Mouse (Mus musculus) heart, embryonic 15.5 days (tissue): Measurements from ENCODE around the gene Scnn1b. TPM values are rescaled to one million over a fixed set of nuclear protein-coding genes. Genes with fewer than 3 reads are reported as not detected.

Experiments
- ATAC-seq: fragments of 200-750 bp; cut with Nextera tagmentation; replicated peaks from 2 replicates; pipeline ENCODE4 v1.8.0; 2017; ENCODE audit warnings: low read depth, moderate TSS enrichment; ENCODE audit not compliant: insufficient number of reproducible peaks, insufficient read depth, low FRiP score
- H3K27ac ChIP-seq: fragments of 300-500 bp; sonication (generic); 2 replicates; pipeline ENCODE4 v1.5.1; 2015; ENCODE audit warnings: mild to moderate bottlenecking, inconsistent platforms
- H3K27me3 ChIP-seq: fragments of 300-500 bp; sonication (generic); 2 replicates; pipeline ENCODE4 v1.6.1; 2015; ENCODE audit warnings: inconsistent platforms
- H3K36me3 ChIP-seq: fragments of 300-500 bp; sonication (generic); 2 replicates; pipeline ENCODE4 v1.6.1; 2015; ENCODE audit warnings: mild to moderate bottlenecking, inconsistent platforms
- H3K4me1 ChIP-seq: fragments of 300-500 bp; sonication (generic); replicated peaks from 2 replicates; pipeline ENCODE4 v1.6.1; 2015; ENCODE audit warnings: inconsistent platforms
- H3K4me2 ChIP-seq: fragments of 300-500 bp; sonication (generic); 2 replicates; pipeline ENCODE4 v1.6.1; 2015; ENCODE audit warnings: inconsistent platforms, mild to moderate bottlenecking, moderate library complexity
- H3K4me3 ChIP-seq: fragments of 300-500 bp; sonication (generic); 2 replicates; pipeline ENCODE4 v1.5.1; 2015; ENCODE audit warnings: mild to moderate bottlenecking, inconsistent platforms
- H3K9ac ChIP-seq: fragments of 300-500 bp; sonication (generic); 2 replicates; pipeline ENCODE4 v1.6.1; 2015; ENCODE audit warnings: mild to moderate bottlenecking, inconsistent platforms
- H3K9me3 ChIP-seq: fragments of 300-500 bp; sonication (generic); replicated peaks from 2 replicates; pipeline ENCODE4 v1.6.1; 2016; ENCODE audit warnings: inconsistent platforms
- WGBS: fragments of 180-500 bp; shearing (Covaris S2); methylation state at CpG from one replicate; pipeline ENCODE4 v1.1.7; 2015; ENCODE audit warnings: mixed read lengths; 5-methylcytosine and 5-hydroxymethylcytosine counted together
- polyA plus RNA-seq: library from polyadenylated mRNA; unstranded; fragments of >200 nt; fragmentation: Nextera tagmentation; extraction: Ambion mirVana; gene quantifications from 2 replicates; pipeline ENCODE4 v1.2.1, GENCODE M21; 2015

Gene Scnn1b
- polyA plus RNA-seq, 1 experiment from 2014 or later = 0.28 TPM

DNA sequence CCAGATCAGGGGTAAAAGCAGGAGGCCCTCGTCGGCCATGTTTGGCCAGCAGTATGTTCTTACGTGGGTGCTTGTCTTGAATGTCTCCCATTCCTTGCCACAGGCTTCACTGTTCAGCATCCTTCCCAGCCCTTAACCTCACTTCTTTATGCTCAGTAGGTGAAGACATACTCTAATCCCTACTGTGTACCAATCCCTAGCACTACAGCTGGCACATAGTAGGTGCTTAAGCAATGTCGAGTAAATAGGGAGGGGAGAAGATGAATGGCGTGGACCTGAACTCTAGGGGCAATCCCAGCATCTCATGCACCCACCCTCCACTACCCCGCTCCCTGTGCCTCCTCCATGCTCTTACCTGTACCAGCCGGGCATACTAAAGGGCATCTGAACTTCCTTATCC is 59.5 kb downstream of the Scnn1b start:
- Histone ChIP-seq H3K27ac (no peak overlapping the region), H3K4me2 (no peak overlapping the region), H3K36me3 (peaks cover 9% of the 10 kb centered on the region; the same call in 1 of the 2 replicates), H3K9ac (no peak overlapping the region), H3K4me1 (no peaks in the 10 kb centered on the region), H3K27me3 (no peaks in the 10 kb centered on the region), H3K9me3 (no peaks in the 10 kb centered on the region), H3K4me3 (no peak overlapping the region)
- ATAC-seq = no peak
- 87% methylated on average over 7 of the region's 7 CpGs for WGBS

DNA sequence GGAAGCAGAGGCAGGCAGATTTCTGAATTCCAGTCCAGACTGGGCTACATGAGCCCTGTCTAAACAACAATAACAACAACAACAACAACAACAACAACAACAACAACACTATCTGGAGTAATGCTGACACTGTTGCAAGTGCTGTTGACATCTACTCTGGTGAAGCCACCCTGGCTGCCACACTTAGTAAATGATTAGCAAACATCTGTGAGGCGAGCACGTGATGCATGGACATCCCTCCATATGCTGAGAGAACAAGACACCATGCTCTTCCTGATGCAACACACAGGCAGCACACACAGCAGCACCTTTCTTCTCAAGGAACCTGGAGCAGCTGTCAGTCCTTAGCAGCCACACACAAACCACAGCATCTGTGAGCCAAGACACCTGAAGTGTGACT is 63.0 kb downstream of the Scnn1b start:
- peaks cover 4% of the 10 kb centered on the region; the same call in 1 of the 2 replicates for H3K4me1 ChIP-seq
- H3K27ac ChIP-seq = no peak overlapping the region
- ATAC-seq = no peak
- H3K9ac ChIP-seq = no peak overlapping the region
- no peaks in the 10 kb centered on the region for H3K27me3 ChIP-seq
- 96% methylated on average over 2 of the region's 2 CpGs for WGBS
- H3K4me2 ChIP-seq = no peak overlapping the region
- no peak overlapping the region for H3K4me3 ChIP-seq
- no peaks in the 10 kb centered on the region for H3K9me3 ChIP-seq
- peaks cover 9% of the 10 kb centered on the region; the same call in 1 of the 2 replicates for H3K36me3 ChIP-seq

DNA sequence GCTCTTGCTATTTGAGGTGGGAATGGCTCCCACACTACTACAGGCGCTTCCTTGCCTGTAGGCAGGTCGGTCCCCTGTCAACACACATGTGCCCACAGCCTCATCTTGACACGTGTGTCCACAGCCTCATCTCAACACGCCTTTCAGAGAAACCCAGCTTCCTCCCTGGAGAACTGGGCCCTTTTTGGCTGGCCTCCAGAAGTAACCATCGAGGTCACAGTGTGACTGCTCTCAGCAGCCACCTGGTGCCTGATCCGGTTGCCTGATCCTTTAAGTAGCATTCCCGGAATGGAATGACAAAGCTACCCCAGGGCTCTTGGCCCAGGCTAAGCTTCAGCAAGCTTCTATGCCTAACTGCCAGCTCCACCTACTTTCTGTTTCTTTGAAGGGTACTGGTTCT is 66.4 kb downstream of the Scnn1b start:
- Histone ChIP-seq H3K27me3 (no peaks in the 10 kb centered on the region), H3K27ac (no peak overlapping the region), H3K9ac (no peak overlapping the region), H3K36me3 (peaks cover 9% of the 10 kb centered on the region; the same call in 1 of the 2 replicates), H3K9me3 (no peaks in the 10 kb centered on the region), H3K4me2 (no peak overlapping the region), H3K4me1 (peaks cover 13% of the 10 kb centered on the region), H3K4me3 (no peak overlapping the region)
- WGBS = 47% methylated on average over 7 of the region's 7 CpGs
- no peak for ATAC-seq

DNA sequence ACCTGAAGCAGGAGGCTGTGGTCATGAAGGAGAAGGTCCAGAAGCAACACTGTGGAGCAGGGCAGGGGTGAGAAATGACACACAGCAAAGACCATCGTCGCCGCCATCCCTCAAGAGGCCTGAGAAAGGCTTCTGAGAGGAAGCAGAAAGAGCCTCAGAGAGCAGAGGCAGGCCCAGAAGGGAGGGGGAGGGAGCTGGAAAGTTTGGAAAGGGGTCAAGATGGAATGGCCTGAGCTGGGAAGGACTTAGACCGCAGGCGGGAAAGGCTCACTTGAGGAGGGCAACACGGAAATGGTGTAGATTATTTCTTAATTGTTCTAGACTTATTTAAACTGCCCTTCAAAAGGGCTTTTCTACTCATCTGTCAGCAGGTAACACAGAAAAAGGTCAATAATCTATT is 68.8 kb downstream of the Scnn1b start:
- Histone ChIP-seq H3K9ac (no peak overlapping the region), H3K4me1 (peaks cover 32% of the 10 kb centered on the region), H3K27ac (no peak overlapping the region), H3K27me3 (no peaks in the 10 kb centered on the region), H3K9me3 (no peaks in the 10 kb centered on the region), H3K4me2 (no peak overlapping the region), H3K4me3 (no peak overlapping the region), H3K36me3 (no peaks in the 10 kb centered on the region; the same call in 1 of the 2 replicates)
- WGBS = 72% methylated on average over 6 of the region's 6 CpGs
- no peak for ATAC-seq

DNA sequence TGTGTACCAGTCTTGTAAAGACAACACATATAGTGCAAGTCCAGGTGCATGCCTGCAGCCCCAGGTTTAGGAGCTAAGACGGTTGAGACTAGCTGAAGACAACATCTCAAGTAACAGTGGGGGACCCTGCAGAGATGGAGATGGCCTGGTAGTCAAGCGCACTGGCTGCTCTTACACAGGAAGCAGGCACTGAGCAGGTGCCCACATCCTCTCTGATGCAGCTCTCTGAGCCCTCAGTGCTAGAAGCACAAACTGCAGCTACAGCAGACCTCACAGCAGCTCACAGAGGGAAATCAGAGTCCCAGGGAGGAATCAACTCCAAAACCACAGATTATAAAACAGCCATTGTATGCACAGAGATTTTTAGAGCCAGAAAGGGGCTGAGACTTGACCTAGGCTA is 69.5 kb downstream of the Scnn1b start:
- Histone ChIP-seq H3K4me2 (no peak overlapping the region), H3K4me3 (no peak overlapping the region), H3K27me3 (no peaks in the 10 kb centered on the region), H3K36me3 (no peaks in the 10 kb centered on the region), H3K4me1 (peaks cover 32% of the 10 kb centered on the region), H3K9ac (no peak overlapping the region), H3K9me3 (no peaks in the 10 kb centered on the region), H3K27ac (no peak overlapping the region)
- no peak for ATAC-seq
- WGBS = 85% methylated on average over 2 of the region's 2 CpGs

DNA sequence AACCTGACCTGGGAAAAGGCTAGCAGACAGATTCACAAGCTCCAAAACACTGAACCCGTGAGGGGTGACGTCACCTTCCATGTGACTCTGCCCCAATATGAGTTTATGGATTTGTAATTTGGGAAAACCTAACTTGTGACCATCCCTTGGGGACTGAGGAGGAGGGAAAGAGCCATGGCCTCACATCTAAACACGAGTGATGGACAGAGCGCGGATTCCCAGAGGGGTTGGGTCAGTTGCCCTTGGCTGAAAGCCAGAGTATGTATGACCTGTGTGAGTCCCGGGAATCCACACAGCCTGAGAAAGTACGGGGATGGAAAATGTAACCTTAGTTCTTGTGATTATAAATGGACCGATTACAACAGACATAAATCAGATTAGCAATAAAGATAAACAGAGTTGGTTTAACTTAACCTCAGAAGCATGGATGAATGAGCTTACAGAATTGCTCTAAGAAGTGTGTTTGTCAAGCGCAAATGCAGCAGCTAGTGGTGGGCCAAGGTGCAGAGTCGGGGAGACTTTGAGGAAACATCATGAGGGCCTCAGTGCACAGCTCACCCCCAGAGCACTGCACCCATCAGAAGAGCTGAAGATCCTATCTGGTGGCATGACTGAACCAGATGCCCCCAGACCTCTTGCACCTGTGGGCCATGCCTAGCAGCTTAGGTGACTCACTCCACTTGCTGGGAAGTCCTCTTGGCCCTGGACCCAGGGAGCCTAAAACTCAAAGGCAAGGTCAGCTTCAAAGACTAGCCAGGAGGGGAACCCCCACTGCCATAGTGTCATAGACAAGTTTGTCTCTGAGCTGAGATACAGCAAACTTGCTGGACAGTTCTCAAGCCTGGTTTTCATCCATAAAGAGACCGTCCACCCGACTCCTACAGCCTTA is 71.3 kb downstream of the Scnn1b start:
- Histone ChIP-seq H3K27ac (no peak overlapping the region), H3K4me3 (no peak overlapping the region), H3K4me2 (no peak overlapping the region), H3K27me3 (no peaks in the 10 kb centered on the region), H3K9me3 (no peaks in the 10 kb centered on the region), H3K36me3 (no peaks in the 10 kb centered on the region), H3K9ac (no peak overlapping the region), H3K4me1 (peaks cover 31% of the 10 kb centered on the region)
- no peak for ATAC-seq
- 49% methylated on average over 12 of the region's 12 CpGs for WGBS

DNA sequence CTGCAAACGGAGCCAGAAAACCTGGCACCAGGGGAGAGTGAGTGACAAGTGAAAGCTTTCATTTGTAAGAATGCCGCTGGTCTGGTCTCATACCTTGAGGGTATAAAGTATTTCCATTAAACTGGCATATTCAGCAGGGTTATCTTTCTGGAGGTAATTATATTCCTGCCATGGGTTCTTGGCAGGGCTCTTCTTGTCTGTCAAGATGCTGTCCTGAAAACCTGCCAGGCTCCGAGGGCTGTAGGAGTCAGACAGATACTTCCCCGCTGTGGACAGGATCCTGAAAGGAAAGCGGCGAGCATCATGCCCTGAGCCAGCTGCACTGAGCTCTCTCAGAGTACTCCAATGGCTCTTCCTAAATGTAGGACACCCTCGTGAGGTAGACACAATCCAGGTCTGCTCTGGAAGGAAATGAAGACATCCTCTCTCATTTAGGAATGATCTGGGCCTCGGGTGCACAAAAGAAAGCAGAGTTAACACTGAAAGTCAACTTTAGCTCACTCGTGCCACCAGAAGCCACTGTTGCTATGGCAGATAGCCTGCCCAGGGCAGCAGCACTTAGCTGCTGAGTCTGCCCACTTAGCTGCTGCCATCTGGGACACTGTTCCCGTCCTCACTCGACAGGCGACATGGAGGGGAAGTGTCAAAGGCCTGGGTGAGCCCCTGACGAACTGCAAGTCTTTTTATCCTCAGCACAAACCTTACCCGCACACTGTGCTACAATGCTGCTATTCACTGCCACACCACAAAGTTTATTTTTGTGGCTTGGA is 72.2 kb downstream of the Scnn1b start:
- no peak overlapping the region for H3K27ac ChIP-seq
- no peak overlapping the region for H3K4me3 ChIP-seq
- peaks cover 31% of the 10 kb centered on the region for H3K4me1 ChIP-seq
- no peak overlapping the region for H3K9ac ChIP-seq
- H3K4me2 ChIP-seq = no peak overlapping the region
- H3K27me3 ChIP-seq = no peaks in the 10 kb centered on the region
- no peaks in the 10 kb centered on the region for H3K36me3 ChIP-seq
- no peak for ATAC-seq
- no peaks in the 10 kb centered on the region for H3K9me3 ChIP-seq
- WGBS = 37% methylated on average over 14 of the region's 14 CpGs

DNA sequence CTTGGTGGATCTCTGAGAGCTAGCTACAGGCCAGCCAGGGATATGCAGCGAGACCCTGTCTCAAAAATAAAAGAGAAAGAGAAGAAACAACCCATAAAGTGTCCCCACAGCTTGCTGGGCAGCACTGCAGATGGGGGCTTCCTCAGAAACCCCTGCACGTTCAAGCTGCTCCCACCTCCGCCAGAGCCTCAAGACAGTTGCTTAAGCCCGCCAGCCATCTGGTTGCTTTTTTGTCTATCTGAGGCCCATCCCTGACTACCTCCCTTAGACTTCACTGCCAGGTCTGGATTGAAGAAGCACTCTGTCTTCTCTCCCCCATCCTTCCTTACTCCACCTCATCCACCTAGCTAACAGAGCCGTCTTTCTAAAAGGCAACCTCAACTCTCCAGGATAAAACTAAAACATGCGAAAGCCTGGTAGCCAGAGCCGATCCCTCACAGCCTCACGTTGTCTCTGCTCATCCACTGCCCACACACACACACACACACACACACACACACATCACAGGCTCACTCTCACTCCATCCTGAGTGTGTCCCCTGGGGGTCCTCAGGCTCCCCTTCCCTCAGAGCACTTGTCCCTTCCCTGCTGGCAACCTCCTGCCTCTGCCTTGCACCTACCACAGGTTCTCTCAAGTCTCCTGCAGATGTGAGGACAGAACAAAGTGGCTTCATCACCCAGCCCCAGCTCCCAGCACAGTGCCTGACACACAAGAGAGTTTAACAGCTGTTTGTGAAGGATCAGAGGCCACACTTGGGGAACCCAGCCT is 73.5 kb downstream of the Scnn1b start:
- Histone ChIP-seq H3K4me2 (no peak overlapping the region), H3K27me3 (no peaks in the 10 kb centered on the region), H3K4me1 (peaks cover 34% of the 10 kb centered on the region), H3K9ac (no peak overlapping the region), H3K9me3 (no peaks in the 10 kb centered on the region), H3K27ac (no peak overlapping the region), H3K4me3 (no peak overlapping the region), H3K36me3 (no peaks in the 10 kb centered on the region)
- no peak for ATAC-seq
- WGBS = 87% methylated on average over 8 of the region's 8 CpGs

DNA sequence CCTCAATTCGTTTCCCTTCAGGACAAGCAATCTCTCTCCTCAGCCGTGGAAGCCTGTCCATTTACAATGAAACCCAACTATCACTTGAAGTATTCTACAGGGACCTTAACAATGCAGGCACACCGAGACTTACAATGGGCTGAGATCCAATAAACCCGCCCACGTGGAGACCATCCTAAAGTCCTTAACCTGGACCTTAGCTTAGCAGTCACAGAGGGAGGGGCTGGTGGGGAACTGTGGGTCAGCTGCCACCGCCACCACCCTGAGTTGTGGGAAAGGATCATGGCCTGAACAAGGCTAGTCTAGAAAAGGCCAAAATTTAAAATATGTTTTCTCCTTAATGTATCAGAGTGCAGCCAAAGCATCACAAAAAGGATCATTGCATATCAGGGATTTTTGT is 74.4 kb downstream of the Scnn1b start:
- no peaks in the 10 kb centered on the region for H3K36me3 ChIP-seq
- H3K4me2 ChIP-seq = no peak overlapping the region
- H3K4me3 ChIP-seq = no peak overlapping the region
- no peak for ATAC-seq
- H3K9me3 ChIP-seq = no peaks in the 10 kb centered on the region
- H3K4me1 ChIP-seq = peaks cover 34% of the 10 kb centered on the region
- no peaks in the 10 kb centered on the region for H3K27me3 ChIP-seq
- H3K27ac ChIP-seq = no peak overlapping the region
- WGBS = 61% methylated on average over 6 of the region's 6 CpGs
- H3K9ac ChIP-seq = no peak overlapping the region

DNA sequence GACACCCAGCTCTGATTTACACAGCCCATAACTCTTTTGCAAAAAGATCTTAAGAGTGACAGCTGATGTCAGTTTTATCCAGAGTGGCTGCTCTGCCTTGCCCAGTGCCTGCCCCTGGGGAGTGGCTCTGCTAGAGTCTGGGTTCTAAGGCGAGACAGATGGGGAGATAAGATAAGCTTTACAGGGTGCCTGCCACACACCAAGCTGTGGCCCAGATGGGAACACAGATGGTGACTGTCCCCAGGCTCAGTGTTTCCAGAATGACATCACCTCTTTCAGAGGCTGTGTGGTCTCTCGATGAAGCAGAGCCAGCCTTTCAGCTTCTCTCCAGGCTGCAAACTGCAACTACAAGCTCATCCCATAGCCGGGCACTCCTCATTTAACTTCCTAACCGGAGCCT is 74.9 kb downstream of the Scnn1b start:
- Histone ChIP-seq H3K9ac (no peak overlapping the region), H3K27ac (no peak overlapping the region), H3K9me3 (no peaks in the 10 kb centered on the region), H3K27me3 (no peaks in the 10 kb centered on the region), H3K4me3 (no peak overlapping the region), H3K4me2 (no peak overlapping the region), H3K36me3 (no peaks in the 10 kb centered on the region), H3K4me1 (peaks cover 34% of the 10 kb centered on the region)
- no peak; the same call in 1 of the 2 replicates for ATAC-seq
- WGBS = 37% methylated on average over 4 of the region's 4 CpGs

DNA sequence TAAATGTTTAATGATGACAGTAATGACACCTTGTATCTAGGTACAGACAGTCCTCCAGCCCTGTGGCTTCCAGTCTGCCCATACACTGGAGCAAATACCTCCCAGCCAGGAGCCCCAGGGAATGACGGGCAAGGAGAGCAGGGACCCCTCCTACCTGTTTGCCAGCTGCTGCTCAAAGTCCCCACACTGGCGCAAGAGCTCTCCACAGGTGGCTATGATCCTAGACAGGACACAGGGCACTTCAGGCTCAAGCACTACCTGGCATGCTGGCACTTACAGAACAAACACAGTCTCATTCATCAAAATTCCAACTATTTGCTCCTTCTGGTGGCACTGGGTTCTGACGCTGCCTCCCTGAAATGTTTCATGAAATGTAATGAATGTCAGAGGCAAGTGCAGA is 76.2 kb downstream of the Scnn1b start:
- H3K4me1 ChIP-seq = peaks cover 27% of the 10 kb centered on the region
- no peak overlapping the region for H3K27ac ChIP-seq
- H3K9me3 ChIP-seq = no peaks in the 10 kb centered on the region
- no peaks in the 10 kb centered on the region for H3K36me3 ChIP-seq
- H3K4me2 ChIP-seq = no peak overlapping the region
- ATAC-seq = no peak
- 64% methylated on average over 3 of the region's 3 CpGs for WGBS
- no peak overlapping the region for H3K9ac ChIP-seq
- H3K4me3 ChIP-seq = no peak overlapping the region
- no peaks in the 10 kb centered on the region for H3K27me3 ChIP-seq
